Mouse (Mus musculus) intestine, embryonic 15.5 days (tissue): Measurements from ENCODE around the gene Tas2r135. TPM values are rescaled to one million over a fixed set of nuclear protein-coding genes. Genes with fewer than 3 reads are reported as not detected.

Experiments
- ATAC-seq: fragments of 200-750 bp; cut with Nextera tagmentation; 2 replicates; pipeline ENCODE4 v1.8.0; 2017; ENCODE audit warnings: moderate TSS enrichment, moderate library complexity
- H3K27ac ChIP-seq: fragments of 300-500 bp; sonication (generic); 2 replicates; pipeline ENCODE4 v1.5.1; 2015; ENCODE audit warnings: mild to moderate bottlenecking, inconsistent platforms
- H3K27me3 ChIP-seq: fragments of 300-500 bp; sonication (generic); replicated peaks from 2 replicates; pipeline ENCODE4 v1.6.1; 2015; ENCODE audit warnings: inconsistent platforms
- H3K36me3 ChIP-seq: fragments of 300-500 bp; sonication (generic); 2 replicates; pipeline ENCODE4 v1.6.1; 2015; ENCODE audit warnings: inconsistent platforms
- H3K4me1 ChIP-seq: fragments of 300-500 bp; sonication (generic); replicated peaks from 2 replicates; pipeline ENCODE4 v1.6.1; 2015; ENCODE audit warnings: inconsistent platforms
- H3K4me2 ChIP-seq: fragments of 300-500 bp; sonication (generic); replicated peaks from 2 replicates; pipeline ENCODE4 v1.6.1; 2015; ENCODE audit warnings: mild to moderate bottlenecking, inconsistent platforms
- H3K4me3 ChIP-seq: fragments of 300-500 bp; sonication (generic); replicated peaks from 2 replicates; pipeline ENCODE4 v1.5.1; 2015; ENCODE audit warnings: inconsistent platforms
- H3K9ac ChIP-seq: fragments of 300-500 bp; sonication (generic); 2 replicates; pipeline ENCODE4 v1.6.1; 2015; ENCODE audit warnings: inconsistent platforms
- H3K9me3 ChIP-seq: fragments of 300-500 bp; sonication (generic); 2 replicates; pipeline ENCODE4 v1.6.1; 2016; ENCODE audit warnings: inconsistent platforms
- WGBS: fragments of 180-500 bp; shearing (Covaris S2); methylation state at CpG from one replicate; pipeline ENCODE4 v1.1.7; 2015; 5-methylcytosine and 5-hydroxymethylcytosine counted together
- polyA plus RNA-seq: library from polyadenylated mRNA; unstranded; fragments of >200 nt; fragmentation: Nextera tagmentation; extraction: Ambion mirVana; gene quantifications from 2 replicates; pipeline ENCODE4 v1.2.1, GENCODE M21; 2015

Gene Tas2r135
- polyA plus RNA-seq, 1 experiment from 2014 or later = not detected

DNA sequence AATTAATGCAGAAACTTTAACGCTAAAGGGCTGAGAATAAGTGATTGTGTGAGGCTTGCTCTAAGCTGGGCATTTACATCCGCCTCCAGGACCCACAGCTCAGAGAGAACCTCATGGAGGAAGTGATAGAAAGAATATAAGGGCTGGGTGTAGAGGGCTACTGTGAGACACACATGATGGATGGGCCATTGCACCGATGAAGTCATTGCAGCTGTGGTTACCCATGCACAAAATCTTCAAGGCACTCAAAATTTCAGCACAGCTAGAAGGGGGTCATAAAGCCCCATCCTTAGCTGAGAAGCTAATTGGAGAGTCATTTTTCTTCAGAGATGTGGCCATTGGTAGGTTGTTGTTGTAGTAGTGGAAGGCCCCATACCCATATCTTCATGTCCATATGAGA, 6.9 kb upstream of the Tas2r135 start:
- WGBS = 85% methylated on average over 3 of the region's 3 CpGs
- Histone ChIP-seq H3K9me3 (no peaks in the 10 kb centered on the region), H3K4me3 (no peak overlapping the region), H3K9ac (no peak overlapping the region), H3K27ac (no peak overlapping the region), H3K36me3 (no peaks in the 10 kb centered on the region), H3K27me3 (no peaks in the 10 kb centered on the region), H3K4me2 (no peak overlapping the region), H3K4me1 (peaks cover 6% of the 10 kb centered on the region; the same call in 1 of the 2 replicates)
- ATAC-seq = no peak

DNA sequence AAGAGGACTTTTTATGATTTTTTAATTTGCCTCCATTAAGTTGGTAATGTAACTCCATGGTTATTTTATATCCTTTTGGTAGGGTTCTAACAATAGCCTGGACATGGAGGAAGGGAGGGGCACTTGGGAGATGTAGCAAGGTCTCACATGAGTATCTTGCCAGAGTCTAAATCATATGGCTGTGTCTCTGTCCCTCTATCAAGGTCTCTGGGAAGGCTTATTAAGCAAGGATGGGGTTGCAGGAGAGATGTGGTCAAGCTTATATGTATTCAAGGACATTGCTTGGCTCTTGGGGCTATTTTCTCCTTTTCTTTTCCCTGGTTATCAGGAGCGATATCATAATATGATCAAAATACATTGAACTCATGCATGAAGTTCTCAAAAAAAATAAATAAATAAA, 6.2 kb upstream of the Tas2r135 start:
- Histone ChIP-seq H3K4me2 (no peak overlapping the region), H3K9ac (no peak overlapping the region), H3K27me3 (no peaks in the 10 kb centered on the region), H3K9me3 (no peaks in the 10 kb centered on the region), H3K27ac (no peak overlapping the region), H3K36me3 (no peaks in the 10 kb centered on the region), H3K4me1 (peaks cover 6% of the 10 kb centered on the region; the same call in 1 of the 2 replicates), H3K4me3 (no peak overlapping the region)
- ATAC-seq = no peak
- 100% methylated on average over 1 of the region's 1 CpGs for WGBS

DNA sequence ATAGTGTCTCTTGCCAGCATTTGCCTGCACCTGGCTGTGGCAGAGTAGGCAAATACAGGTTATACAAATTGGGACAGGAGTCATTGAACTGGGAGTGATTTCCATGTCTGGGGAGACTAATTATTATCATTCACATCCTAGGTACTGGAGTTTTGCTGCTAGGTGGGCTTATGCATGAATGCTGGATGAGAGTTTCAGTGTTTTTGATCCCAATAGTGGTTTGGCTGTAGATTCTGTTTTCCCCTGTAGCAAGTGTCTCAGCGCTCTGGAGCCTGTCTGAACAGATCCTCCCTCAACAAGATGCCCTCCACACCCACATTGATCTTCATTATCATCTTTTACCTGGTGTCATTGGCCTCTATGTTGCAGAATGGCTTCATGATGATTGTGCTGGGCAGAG, 5.3 kb upstream of the Tas2r135 start, which contains the start of gene Tas2r143:
Gene Tas2r143 (plus strand): TSS at position 301 of the 400 bp plus-strand sequence.
- H3K9me3 ChIP-seq = no peaks in the 10 kb centered on the region
- WGBS = 85% methylated on average over 1 of the region's 1 CpGs
- no peaks in the 10 kb centered on the region for H3K36me3 ChIP-seq
- H3K4me3 ChIP-seq = no peak within 1 kb of the TSS
- ATAC-seq = no peak
- H3K4me2 ChIP-seq = no peak within 1 kb of the TSS
- no peak within 1 kb of the TSS for H3K9ac ChIP-seq
- H3K27ac ChIP-seq = no peak within 1 kb of the TSS
- H3K4me1 ChIP-seq = peaks cover 6% of the 10 kb centered on the region; the same call in 1 of the 2 replicates
- H3K27me3 ChIP-seq = no peaks in the 10 kb centered on the region

DNA sequence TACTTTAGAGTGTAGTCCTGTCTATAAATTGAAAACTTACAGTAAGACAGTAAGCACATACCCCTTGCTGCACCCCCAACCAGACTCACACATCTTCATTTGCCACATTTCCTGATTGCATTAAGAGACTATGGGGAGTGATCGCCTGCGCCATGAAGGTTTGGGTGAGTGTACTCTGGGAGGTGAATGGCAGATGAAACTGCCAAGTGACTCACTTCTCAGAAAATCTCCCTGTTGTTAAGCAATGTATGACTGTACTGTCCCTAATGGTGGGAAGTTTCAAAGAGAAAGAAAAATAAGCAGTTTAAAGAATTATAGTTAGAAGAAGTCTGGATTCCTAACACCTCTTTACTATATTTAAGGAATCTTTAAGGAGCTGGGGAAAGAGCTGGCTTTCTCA, 14.2 kb downstream of the Tas2r135 start:
- Histone ChIP-seq H3K9me3 (no peaks in the 10 kb centered on the region), H3K27ac (no peak overlapping the region), H3K27me3 (no peaks in the 10 kb centered on the region), H3K4me1 (no peaks in the 10 kb centered on the region), H3K36me3 (no peaks in the 10 kb centered on the region), H3K4me2 (no peak overlapping the region), H3K4me3 (no peak overlapping the region), H3K9ac (no peak overlapping the region)
- WGBS = 89% methylated on average over 2 of the region's 2 CpGs
- ATAC-seq = no peak

DNA sequence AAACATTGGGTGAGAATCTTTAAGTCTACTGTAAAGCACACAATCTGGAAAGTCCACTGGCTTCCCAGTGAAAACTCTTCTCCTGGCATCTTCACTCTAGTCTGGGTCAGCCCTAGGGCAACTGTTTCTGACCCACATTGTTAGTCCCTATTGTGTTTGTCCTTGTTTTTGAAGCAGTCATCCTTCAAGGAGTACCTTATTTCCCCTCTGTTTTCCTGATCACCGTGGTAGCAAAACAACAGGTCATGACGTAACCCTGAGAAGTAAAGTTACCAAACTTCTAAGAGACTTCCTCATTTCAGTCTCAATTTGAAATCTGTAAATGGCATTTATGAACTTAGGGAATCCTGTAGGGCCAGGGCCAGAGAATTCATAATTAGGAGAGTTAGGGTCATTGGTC, 16.2 kb downstream of the Tas2r135 start:
- H3K27ac ChIP-seq = no peak overlapping the region
- no peaks in the 10 kb centered on the region for H3K36me3 ChIP-seq
- H3K27me3 ChIP-seq = no peaks in the 10 kb centered on the region
- ATAC-seq = no peak
- H3K4me1 ChIP-seq = no peaks in the 10 kb centered on the region
- no peak overlapping the region for H3K4me2 ChIP-seq
- no peak overlapping the region for H3K4me3 ChIP-seq
- no peak overlapping the region for H3K9ac ChIP-seq
- WGBS = 81% methylated on average over 2 of the region's 2 CpGs
- H3K9me3 ChIP-seq = no peaks in the 10 kb centered on the region

DNA sequence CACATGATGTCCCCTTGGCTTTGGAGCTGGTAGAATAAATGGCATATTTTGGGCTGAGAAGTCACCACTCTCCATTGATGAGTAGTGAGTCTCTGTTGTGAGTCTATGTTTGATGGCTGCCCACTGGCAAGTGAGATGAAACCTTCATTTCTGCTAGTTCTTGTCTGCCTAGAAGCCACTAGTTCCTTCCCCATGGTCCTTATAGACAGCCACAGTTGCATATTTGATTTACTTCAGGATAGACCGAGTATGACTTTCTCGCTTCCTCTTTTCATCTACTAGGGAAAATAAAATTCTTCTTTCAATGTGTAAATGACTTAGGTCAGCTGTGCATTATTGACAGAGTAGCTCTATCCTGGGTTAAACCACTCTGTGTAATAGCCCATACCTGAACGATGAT, 19.2 kb downstream of the Tas2r135 start:
- no peak overlapping the region for H3K4me2 ChIP-seq
- WGBS = 91% methylated on average over 3 of the region's 3 CpGs

DNA sequence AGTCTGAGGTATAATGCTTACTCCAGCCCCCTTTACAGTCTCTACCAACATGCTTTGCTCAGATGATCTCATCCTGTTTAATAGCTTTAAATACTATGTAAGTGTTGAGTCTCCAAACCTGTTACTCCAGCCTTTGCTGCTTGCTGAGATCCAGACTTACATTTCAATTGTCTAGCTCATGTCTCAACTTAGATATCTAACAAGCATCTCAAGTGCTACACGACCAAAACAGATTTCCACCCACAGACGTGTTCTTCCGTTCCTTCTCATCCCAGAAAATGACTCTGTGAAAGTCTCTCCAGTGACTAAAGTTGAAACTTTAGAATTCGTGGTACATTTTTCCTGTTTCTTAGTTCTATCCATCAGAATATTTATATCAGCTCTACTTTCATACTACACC, 21.1 kb downstream of the Tas2r135 start:
- H3K4me2 ChIP-seq = no peak overlapping the region
- H3K36me3 ChIP-seq = no peaks in the 10 kb centered on the region
- no peak overlapping the region for H3K27ac ChIP-seq
- no peak overlapping the region for H3K9ac ChIP-seq
- 87% methylated on average over 4 of the region's 4 CpGs for WGBS
- H3K4me1 ChIP-seq = no peaks in the 10 kb centered on the region
- ATAC-seq = no peak
- H3K4me3 ChIP-seq = no peak overlapping the region
- H3K9me3 ChIP-seq = no peaks in the 10 kb centered on the region
- no peaks in the 10 kb centered on the region for H3K27me3 ChIP-seq

More for the DNA sequence above, 19.2 kb downstream of the Tas2r135 start:
- no peaks in the 10 kb centered on the region for H3K27me3 ChIP-seq
- no peaks in the 10 kb centered on the region for H3K9me3 ChIP-seq
- H3K9ac ChIP-seq = no peak overlapping the region
- H3K36me3 ChIP-seq = no peaks in the 10 kb centered on the region
- no peaks in the 10 kb centered on the region for H3K4me1 ChIP-seq
- ATAC-seq = no peak
- no peak overlapping the region for H3K27ac ChIP-seq
- no peak overlapping the region for H3K4me3 ChIP-seq

DNA sequence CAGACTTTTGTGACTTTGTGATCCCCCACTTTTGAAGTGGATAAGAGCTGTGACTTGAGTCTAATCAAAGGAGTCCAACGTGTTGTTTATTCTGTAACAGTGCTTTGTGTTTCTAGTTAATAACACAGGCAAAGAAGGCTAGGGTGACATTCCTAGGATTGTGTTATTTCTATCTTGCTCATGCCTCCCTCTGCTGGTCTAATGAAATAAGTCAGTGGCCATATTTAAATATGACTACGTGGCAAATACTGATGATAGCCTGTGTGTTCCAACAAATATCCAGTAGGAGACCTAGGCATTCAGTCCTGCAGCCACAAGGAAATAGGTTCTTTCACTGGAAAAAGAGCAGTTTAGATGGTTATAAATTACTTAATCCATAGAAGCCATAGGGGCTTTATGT, 28.3 kb downstream of the Tas2r135 start:
- Histone ChIP-seq H3K36me3 (no peaks in the 10 kb centered on the region), H3K27me3 (no peaks in the 10 kb centered on the region), H3K9me3 (no peaks in the 10 kb centered on the region), H3K27ac (no peak overlapping the region), H3K4me1 (no peaks in the 10 kb centered on the region), H3K4me3 (no peak overlapping the region), H3K4me2 (no peak overlapping the region), H3K9ac (no peak overlapping the region)
- ATAC-seq = no peak
- 66% methylated on average over 2 of the region's 2 CpGs for WGBS

DNA sequence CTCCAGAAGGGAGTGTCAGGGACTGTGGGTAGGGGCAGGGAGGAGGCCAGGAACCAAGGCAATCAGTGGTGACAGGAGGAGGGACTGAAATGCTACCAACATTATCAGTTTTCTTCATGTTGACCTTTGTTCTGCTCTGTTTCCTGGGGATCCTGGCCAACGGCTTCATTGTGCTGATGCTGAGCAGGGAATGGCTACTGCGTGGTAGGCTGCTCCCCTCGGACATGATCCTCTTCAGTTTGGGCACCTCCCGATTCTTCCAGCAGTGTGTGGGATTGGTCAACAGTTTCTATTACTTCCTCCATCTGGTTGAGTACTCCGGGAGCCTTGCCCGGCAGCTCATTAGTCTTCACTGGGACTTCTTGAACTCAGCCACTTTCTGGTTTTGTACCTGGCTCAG, 29.2 kb downstream of the Tas2r135 start, which contains the start of gene Tas2r126:
Gene Tas2r126 (plus strand): TSS at position 90 of the 400 bp plus-strand sequence.
- no peak within 1 kb of the TSS for H3K9ac ChIP-seq
- H3K4me3 ChIP-seq = no peak within 1 kb of the TSS
- no peaks in the 10 kb centered on the region for H3K9me3 ChIP-seq
- H3K4me1 ChIP-seq = no peaks in the 10 kb centered on the region
- no peak within 1 kb of the TSS for H3K4me2 ChIP-seq
- no peaks in the 10 kb centered on the region for H3K27me3 ChIP-seq
- no peak for ATAC-seq
- H3K36me3 ChIP-seq = no peaks in the 10 kb centered on the region
- no peak within 1 kb of the TSS for H3K27ac ChIP-seq
- WGBS = 74% methylated on average over 6 of the region's 6 CpGs

DNA sequence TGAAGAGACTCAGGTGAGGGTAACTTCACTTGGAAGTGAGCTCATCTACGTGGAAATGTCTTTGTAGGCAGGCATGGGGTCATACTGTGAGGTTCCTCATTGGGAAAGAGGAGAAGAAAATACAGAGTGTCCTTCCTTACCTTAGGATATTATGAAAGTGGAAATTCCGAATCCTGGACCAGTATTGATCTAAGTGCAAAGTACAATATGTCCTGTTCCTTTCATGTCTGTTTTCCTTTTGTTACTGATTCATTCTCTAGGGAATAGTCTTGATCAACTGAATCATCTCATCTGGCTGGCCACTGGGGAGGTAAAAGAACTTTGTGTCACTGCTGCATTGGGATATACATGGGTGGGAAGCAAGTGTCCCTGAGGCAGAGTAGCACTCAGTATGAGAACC, 30.3 kb downstream of the Tas2r135 start:
- Histone ChIP-seq H3K4me1 (no peaks in the 10 kb centered on the region), H3K9me3 (no peaks in the 10 kb centered on the region), H3K4me2 (no peak overlapping the region), H3K36me3 (no peaks in the 10 kb centered on the region), H3K27ac (no peak overlapping the region), H3K9ac (no peak overlapping the region), H3K4me3 (no peak overlapping the region), H3K27me3 (no peaks in the 10 kb centered on the region)
- ATAC-seq = no peak
- 79% methylated on average over 2 of the region's 2 CpGs for WGBS

DNA sequence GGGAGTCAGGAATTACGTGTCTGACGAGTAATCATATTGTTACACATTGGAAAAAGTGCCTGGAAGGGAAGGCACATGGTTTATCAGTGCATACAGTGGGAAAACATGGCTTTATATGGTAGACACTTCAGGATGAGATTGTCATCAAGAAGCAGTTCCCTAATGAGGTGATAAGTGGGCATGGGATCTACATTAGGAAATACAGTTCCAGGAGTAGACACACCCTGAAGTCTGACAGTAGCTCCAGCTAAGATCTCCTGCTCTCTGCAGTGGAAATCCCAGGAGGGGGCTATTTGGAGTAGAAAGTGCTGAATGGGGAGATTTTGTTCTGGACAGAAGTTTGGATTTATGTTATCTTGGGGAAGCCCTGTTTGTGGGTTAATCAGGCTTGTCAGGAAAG, 36.2 kb downstream of the Tas2r135 start:
- H3K4me1 ChIP-seq = no peaks in the 10 kb centered on the region
- H3K27me3 ChIP-seq = no peaks in the 10 kb centered on the region
- H3K4me2 ChIP-seq = no peak overlapping the region
- H3K9ac ChIP-seq = no peak overlapping the region
- no peaks in the 10 kb centered on the region for H3K9me3 ChIP-seq
- 66% methylated on average over 2 of the region's 2 CpGs for WGBS
- H3K27ac ChIP-seq = no peak overlapping the region
- ATAC-seq = no peak
- H3K36me3 ChIP-seq = no peaks in the 10 kb centered on the region
- H3K4me3 ChIP-seq = no peak overlapping the region

DNA sequence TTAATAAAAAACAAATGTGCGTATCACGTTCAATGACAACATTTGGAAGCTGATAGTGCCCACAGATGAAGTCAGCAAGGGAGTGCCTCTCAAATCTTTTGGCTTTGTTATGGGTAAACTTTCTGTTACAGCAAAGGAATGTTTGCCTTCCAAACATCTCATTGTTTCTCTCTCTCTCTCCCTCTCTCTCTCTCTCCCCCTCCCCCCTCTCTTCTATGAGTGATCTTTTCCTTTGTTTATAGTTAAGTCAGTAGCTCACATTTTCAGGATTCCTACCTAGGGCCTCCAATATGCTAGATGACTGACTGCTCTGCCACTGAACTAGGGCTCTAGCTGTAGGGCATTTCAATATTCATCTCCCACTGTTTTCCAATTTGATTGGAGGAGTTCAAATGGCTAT, 39.3 kb downstream of the Tas2r135 start:
- Histone ChIP-seq H3K9ac (no peak overlapping the region), H3K4me3 (no peak overlapping the region), H3K4me2 (no peak overlapping the region), H3K9me3 (no peaks in the 10 kb centered on the region), H3K4me1 (no peaks in the 10 kb centered on the region), H3K27me3 (no peaks in the 10 kb centered on the region), H3K27ac (no peak overlapping the region), H3K36me3 (no peaks in the 10 kb centered on the region)
- WGBS = 75% methylated on average over 2 of the region's 2 CpGs
- no peak for ATAC-seq

DNA sequence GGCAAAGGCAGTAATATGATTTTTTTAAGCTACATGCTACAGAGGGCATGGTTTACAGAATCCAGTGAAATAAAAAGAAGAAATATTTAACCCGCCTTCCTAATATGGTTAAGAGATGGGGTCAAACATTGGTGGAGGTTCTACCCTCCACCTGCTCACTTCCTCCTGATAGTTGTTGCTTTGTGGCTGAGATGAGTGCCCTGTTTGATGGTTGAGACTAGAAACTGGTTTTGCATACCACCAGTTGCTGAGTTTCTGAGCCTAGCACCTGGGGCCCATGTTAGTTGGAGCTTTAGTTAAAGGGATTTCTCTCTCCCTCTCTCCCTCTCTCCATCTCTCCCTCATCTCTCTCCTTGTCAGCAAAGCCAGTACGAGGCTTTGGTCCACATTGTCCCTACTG, 42.1 kb downstream of the Tas2r135 start:
- no peak overlapping the region for H3K27ac ChIP-seq
- no peak overlapping the region for H3K4me2 ChIP-seq
- WGBS = 80% methylated on average over 2 of the region's 2 CpGs
- H3K9ac ChIP-seq = no peak overlapping the region
- H3K27me3 ChIP-seq = no peaks in the 10 kb centered on the region
- no peaks in the 10 kb centered on the region for H3K36me3 ChIP-seq
- H3K4me3 ChIP-seq = no peak overlapping the region
- no peaks in the 10 kb centered on the region for H3K9me3 ChIP-seq
- no peak for ATAC-seq
- no peaks in the 10 kb centered on the region for H3K4me1 ChIP-seq
